Mouse (Mus musculus) activated CD4-positive, CD25-positive, alpha-beta regulatory T cell, adult 4 months (primary cell): ENCODE data around the gene Urah. TPM values are rescaled to one million over a fixed set of nuclear protein-coding genes. Genes with fewer than 3 reads are reported as not detected.
A peak's percentile ranks its signal among the peaks of the same experiment; 100 is the strongest.

Experiments used
- ATAC-seq: one replicate; pipeline ENCODE4 v1.8.0; 2017
- polyA plus RNA-seq, 2 experiments: library from polyadenylated mRNA; unstranded; fragments of 100-300 nt; shearing (Covaris generic); gene quantifications; one replicate each; pipeline ENCODE4 v1.2.1; 2017

Gene Urah
- polyA plus RNA-seq, 2 experiments from 2014 or later = not detected

DNA sequence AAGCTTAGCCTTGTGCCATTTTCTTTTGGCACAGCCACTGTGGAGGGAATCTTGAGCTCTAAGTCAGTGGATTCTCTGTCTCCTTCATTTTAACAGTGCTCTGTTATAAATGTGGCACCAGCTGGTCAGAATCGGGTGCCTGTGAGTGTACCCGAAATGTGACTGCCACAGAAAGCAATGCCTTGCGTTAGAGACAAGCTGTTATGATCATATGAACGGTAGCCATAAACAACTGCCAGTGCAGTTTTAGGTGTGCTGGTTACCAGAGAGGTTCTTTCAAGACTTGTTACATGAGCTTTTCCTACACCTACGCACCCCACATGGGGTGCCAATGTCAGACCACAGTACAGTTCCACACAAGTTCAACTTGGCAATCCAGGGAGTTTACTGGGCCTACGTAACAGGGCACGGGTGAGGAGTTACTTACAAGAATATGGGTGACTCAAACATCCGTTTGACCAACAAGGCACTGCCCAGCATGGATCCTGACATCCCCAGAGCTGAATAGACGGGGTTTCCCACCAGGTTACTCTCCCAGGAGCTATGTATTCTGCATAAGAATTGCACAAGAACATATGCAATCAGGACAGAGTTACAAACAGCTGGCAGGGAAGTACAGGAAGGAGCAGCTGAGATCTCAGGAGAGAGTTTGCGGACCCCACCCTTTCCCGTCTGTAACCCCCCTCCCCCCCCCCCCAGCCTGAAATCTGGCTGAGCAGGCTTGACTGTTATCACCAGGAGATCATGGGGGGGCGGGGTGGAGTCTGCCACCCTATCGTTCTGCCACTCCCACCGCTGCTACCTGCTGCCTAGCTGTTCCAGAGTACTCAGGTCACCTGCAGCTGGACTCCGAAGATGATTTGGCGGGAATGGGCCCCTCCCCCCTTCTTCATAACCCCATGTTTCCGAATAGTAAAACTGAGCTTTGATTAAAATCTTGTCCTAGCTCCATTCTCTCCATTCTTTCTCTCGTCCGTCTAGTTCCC, 6.2 kb downstream of the Urah start:
- no peak for ATAC-seq

DNA sequence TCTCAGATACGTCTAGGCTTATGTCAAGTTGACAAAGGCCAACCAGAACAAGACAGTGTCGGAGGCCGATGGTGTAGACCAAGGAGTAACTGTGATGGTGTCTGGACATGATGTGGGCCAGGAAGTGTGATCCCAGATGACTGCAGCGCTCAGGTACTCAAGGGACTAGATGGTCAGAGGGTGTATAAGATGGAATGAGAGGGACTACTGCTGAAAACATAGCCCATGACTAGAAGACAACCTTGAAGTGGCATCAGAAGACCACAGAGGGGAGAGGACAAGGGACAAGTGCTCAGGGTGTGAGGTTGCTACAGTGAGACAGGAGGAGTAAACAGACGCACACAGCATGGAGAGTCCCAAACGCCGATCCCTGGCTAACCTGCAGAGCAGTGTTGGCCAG, 9.0 kb downstream of the Urah start:
- no peak for ATAC-seq

DNA sequence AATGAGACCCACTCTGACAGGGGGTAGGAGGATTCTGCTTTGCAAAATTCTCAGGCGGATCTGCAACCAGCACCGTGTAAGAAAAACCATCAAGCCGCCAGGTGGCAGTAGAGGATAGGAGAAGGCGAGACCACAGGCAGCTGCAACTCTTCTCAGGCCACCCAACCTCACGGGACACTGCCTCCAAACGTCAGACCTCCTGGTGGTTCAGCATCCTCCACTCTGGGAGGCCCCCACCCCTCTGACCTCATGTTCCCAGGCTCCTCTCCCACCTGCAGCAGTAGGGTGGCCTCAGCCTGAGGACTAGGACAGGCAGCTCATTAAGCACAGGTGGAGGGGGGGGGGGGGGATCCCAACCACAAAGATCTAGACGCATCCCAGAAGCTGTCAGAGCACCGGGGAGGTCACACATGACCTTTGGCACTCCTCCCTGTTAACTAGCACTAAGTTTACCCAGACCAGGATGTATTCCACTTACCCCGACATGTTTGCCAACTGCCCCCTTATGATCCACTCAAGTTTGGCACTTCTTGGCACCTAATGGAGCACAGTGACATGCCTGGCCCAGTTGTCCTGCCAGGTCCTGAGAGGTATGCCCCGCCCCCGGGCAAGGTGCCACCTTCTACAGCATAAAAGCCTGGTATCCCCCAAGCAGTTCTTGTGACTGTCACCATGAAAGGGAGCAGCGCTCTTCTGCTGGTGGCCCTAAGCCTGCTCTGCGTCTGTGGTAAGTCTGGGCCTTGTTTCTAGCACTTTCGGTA, 10.3 kb downstream of the Urah start, which contains the start of gene Scgb1c1:
Gene Scgb1c1 (plus strand): TSS at position 643 of the 761 bp plus-strand sequence.
- ATAC-seq = peak; percentile 72

DNA sequence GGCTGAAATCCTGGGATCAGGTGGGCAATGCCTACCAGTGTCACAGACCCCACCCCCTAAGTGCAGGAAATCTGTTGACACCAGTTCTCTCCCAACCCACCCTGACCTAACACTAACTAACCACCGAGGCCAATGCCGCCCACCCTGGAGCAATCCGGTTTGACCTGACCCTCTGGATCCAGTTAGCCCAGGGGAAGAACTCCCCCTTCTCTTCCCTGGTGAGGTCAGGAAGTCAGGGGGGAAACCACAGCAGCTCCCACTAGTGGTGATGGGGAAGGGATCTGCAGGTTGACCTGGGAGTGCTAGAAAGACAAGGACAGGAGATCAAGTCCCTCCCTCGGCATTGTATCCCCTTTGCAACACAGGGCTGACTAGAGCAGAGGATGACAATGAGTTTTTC, 10.9 kb downstream of the Urah start:
- ATAC-seq = no peak

DNA sequence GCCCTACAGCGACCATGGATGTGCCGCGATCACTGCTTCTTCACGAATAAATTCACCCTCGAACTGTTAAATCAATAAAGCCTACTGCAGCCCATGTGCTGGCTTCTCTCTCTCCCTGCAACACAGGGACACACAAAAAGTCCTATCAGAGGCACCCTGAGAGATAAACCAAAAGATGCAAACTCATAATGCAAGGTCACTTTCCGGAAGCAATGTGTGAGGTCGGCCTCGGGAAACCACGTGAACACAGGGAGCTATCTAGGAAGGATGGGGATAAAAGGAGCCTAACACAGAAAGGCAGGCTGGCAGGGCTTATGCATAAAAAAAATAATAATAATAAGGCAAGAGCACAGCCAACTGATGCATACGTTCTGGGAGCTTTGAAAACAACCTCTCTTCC, 11.9 kb downstream of the Urah start:
- no peak for ATAC-seq

DNA sequence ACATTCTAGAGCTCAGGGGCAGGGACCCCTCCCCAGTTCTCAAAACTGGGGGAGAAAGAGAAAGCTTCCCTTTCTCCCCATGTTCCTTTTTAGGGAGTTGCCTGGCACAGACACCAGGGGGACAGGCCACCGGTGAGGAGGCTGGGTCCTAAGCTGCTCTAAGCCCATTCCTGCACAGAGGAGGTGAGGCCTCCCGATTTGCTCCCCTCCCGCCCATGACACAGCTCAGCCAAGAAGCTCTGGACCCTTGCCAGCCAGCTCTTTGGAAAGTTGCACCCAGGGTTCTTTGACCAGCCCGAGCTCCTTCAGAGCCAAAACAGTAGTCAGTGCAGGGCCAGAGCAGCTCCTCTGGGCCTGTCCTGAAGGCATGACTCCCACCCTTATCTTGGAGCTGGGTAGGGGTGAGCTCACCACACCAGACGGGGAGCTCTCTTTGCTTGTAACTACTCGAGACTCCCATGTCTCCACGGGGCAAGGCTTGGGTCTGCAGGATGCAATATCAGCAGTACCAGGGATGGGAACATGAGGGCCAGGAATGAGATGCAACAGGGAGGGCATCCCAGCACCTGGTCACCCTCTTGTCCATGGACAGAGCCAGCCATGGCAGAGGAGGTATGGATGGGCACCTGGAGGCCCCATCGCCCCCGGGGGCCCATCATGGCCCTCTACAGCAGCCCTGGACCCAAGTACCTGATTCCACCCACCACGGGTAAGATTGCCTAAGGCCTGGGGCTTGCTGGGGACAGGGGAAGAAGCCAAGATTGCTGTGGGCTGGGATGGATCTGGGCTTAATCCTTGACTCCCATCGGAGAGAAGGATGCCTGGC, 13.2 kb downstream of the Urah start, which contains the start of gene Odf3:
Gene Odf3 (plus strand): TSS at position 51 of the 826 bp plus-strand sequence.
- ATAC-seq = no peak

DNA sequence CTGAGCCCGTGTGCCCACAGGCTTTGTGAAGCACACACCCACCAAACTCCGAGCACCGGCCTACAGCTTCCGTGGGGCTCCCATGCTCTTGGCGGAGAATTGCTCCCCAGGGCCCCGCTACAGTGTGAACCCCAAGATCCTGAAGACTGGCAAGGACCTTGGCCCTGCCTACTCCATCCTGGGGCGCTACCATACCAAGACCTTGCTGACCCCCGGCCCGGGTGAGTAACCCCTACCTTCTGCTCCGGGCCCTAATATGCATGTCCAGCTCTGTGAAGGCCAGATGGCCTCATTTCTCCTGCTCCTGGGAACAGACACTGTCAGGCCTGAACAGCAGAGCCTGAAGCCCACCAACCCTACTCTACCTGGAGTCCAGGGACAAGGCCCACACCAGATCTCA, 13.8 kb downstream of the Urah start:
- ATAC-seq = no peak

DNA sequence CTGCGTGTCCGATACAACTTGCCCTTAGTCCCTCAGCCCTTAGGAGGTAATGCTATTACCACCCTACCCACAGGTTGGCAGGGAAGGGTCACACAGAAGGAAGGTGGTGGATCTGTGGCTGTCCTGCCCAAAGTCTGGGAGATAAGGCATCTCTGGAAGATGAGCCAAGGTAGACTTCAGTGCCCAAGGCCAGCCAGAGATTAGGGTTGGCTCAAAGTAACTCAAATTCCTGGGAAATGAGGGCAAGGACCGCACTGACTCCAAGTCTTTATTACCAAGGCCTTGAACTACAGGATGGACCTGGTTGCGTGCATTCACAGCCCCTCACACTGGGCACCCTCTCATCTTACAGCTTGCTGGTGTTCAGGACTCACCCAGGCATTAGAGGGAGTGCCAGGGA, 17.1 kb downstream of the Urah start:
- ATAC-seq = no peak

DNA sequence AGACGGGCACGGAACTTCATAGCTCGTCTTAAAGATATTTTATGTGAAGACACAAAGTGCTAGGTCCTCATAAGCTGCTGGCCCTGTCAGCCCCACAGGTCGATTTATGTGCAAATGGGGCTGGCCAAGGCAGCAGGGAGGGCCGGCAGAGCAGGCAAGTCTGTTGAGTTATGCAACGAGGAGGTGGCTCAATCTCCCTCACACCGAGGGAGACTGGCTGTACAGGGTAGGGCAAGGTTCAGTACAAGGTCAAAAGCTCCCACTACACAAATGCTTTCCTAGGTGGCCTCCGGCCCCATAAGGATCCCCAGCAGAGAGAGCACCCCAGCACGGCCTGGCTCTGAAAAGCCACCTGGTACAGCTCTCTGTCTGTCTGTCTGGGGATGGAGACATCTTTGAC, 18.6 kb downstream of the Urah start:
- ATAC-seq = no peak

DNA sequence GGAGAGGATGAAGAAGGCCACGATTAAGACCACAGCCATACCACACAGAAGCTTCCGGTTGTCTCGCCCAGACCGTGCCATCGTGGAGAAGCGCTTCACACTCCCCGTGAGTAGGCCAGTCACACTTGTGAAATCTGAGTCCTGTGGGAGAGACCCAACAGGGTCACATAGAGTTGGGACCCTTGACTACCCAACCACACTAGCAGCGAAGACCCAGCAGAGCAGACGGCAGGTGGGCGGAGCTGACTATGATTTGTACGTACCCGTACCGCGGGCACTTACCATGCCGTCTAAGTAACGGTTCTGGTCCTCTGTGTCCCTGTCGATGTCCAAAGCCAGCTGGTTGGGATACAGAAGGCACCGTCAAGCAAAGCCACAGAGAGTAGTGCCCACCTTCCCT, 19.7 kb downstream of the Urah start:
- ATAC-seq = no peak

DNA sequence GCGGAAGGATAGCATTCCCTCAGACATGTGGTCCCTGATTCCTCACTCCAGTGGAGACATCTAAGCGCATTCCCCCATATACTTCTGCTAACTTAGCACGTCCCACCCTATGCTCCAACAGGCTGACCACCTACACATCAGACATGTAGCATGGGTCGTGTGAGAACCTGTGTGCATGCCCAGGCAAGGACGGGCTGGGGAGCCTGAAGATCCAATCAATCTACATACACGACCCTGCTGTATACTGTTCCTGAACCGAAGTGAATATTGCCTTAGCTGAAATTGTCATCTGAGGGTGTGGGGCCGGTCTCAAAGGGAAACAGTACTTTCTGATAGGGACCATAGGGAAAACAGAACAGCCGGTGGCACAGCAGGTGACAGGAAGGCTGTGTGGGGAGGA, 20.4 kb downstream of the Urah start:
- no peak for ATAC-seq

DNA sequence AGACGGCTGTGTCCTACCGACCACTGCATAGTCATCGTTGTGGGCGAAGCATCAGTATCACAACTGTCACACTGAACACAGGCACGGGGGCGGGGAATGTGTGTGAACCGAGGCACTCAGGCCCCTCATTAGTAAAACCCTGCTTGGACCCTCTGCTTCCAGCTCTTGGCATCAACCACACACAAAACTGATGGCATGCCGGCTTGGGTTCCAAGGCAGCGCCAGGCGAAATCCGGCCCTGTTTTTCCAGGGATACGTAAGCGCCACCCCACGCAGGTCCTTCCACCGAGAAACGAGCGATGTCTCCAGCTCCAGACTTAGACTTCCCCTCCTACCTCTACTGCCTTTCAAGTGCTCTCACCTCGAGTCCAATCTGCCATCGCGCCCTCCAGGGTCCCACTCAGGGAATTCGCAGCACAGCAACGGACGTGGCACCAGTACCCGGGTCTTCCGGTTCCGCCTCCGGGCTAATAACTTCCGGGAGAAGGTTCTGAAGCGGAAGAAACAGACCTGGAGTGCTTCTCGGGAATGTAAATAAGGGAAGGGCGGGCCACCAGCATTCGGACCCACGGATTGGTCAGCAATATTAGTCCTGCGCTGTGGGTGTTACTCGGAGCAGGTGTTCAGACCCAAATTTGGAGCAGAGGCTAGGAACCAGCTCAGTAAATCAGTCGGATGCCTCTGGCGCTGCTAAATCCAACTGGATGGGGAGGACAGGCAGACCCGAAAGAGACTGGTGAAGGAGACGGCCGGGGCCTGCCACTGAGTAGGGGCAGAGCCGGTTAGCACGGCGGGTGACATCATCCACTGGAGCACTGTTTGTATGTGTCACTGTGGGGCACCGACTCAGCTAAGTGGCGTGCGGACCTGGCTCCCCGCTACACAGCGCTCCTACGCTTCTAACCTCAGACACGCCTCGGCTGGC, 21.3 kb downstream of the Urah start, which contains the start of gene Gm45785:
Gene Gm45785 (minus strand): TSS at position 472 of the 925 bp plus-strand sequence.
- ATAC-seq = peak; percentile 57

DNA sequence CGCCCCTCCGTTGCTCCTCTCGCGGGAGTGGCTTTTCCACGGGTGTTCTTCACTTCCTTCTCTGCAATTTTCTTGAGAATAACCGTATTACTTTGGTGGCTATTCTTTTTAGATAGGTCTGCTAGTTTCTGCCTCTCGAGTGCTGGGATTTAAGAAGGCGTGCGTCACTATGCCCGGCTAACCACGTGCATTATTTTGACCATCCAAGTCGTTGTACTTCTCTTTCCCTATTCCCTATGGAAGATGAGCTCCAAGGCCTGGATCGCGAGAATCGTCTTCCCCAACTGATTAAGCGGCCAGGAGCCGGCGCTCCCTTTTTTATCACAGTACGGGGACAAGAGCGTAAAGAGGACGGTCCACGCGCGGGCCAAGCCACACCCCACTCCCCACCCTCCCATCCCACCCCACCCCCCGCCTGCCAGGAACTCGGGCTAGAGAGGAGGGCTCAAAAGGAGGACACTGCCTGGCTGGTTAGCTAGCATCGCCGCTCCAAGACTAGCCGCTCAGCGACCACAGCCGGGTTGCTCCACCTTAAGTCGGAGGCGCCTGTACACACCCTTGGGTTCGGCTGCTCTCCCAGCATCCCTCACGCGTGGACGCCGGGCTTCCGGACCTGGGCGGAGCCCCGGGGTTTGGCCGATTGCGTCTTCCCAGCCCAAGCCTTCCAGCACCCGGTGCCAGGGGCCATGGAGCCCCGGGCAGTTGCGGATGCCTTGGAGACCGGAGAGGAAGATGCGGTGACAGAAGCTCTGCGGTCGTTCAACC, 22.1 kb downstream of the Urah start, which contains the start of gene Ric8a:
Gene Ric8a (plus strand): TSS at position 173 of the 765 bp plus-strand sequence.
- peak; percentile 70 for ATAC-seq

DNA sequence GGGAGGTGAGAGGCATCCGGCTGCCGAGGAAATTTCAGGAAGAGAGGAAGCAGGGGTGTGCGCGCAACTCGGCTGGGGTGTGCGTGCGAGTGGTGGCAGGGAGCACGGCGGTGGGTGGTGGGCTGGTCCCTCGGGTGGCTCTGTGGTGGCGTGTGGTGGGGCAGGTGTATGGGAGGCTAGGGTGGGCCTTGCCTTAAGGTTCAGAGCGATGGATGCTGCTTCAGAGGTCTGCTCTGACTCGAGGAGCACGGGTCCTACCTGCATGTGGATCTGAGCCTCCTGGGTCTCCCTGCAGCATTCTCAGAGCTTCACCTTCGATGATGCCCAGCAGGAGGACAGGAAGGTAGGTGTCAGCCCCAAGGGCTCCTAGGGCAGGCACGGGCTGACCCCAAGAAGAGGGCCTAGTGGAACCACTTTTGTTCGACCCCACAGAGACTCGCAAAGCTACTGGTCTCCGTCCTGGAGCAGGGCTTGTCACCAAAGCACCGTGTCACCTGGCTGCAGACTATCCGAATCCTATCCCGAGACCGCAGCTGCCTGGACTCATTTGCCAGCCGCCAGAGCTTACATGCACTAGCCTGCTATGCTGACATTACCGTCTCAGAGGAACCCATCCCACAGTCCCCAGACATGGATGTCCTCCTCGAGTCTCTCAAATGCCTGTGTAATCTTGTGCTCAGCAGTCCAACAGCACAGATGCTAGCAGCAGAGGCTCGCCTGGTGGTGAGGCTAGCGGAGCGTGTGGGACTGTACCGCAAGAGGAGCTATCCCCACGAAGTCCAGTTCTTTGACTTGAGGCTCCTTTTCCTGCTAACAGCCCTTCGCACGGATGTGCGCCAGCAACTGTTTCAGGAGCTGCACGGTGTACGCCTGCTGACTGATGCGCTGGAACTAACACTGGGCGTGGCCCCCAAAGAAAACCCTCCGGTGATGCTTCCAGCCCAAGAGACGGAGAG, 23.0 kb downstream of the Urah start, which contains the start of gene Bet1l:
Gene Bet1l (minus strand): TSS at position 28 of the 956 bp plus-strand sequence.
- ATAC-seq = peak; percentile 31

DNA sequence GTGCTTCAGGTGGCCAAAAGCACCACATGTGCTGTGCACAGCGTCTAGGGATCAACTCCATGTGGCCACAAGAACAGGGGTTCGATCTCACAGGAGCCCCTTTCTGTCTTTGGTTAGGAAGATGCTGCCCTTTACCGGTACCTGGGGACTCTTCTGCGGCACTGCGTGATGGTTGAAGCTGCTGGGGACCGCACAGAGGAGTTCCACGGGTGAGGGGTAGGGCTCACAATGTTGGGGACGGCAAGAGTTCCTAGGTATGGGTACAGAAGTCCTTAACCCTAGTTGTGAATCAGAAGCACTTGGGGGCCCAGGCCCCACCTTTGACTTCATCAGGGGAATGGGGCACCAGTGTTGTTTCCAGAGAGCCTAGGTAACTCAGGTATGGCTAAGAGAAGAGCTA, 23.9 kb downstream of the Urah start:
- ATAC-seq = no peak

DNA sequence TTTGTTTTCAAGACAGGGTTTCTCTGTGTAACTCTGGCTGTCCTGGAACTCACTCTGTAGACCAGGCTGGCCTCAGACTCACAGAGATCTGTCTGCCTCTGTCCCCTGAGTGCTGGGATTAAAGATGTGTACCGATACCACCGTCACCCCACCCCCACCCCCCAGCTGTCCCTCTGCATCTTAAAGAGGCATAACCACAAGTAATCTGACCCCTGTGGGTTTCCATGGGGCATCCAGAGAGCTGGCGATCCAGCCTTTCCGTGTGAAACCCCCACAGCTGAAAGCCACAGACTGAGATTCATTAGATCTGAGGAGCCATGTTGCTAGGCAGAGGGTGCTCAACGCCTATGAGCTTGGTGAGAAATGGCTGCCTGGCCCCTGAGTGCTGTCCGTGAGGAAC, 25.2 kb downstream of the Urah start:
- ATAC-seq = no peak

DNA sequence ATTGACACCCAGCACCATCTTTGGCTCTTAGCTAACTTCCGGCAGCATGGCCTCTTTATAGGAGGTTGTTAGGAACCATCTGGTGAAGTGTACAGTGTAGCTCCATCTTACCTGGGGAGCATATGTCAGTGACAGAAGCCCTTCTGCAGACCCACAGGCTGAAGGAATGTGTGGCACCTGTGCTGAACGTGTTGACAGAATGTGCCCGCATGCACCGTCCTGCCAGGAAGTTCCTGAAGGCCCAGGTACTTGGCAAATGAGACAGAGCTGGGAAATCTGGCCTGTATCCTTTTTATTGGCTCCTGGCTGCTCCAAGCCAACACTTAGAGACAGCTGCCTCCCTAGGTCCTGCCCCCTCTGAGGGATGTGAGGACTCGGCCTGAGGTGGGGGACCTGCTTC, 25.9 kb downstream of the Urah start:
- no peak for ATAC-seq

DNA sequence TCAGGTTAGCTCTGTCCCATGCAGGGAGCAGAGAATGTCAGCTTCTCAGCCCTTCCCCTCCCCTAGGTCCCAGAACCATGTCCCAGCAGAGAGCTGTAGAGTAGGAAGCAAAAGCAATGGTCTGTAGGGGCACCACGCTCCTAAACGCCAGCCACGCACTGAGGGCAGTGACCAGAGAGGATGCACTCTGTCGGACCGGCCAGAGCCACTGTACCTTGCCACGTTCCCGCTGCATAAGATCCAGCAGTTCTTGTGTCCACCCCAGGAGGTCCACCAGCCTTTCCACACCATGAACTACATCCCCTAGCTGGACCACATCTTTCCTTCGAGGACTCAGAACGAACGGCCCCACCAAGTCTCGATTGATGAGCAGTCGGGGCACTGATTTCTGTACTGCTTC, 29.9 kb downstream of the Urah start:
- ATAC-seq = no peak

DNA sequence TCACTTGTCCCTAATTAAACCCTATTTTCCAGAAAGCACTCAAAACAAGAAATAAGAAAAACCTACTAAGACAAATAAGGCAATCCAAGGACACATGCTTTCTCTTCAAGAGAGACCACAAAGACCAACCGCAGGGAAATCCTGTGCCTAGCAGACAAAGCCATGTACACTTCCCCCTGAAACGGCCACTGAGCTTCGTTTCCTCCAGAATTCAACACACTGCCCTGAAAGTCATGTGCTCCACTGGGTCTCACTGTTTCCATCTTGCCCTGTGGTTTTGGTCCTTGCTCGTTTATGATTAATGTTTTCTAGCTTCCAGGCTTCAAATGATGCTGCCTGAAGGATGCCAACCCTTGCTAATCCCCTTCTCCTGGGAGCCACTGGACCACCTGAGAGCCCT, 39.4 kb downstream of the Urah start:
- ATAC-seq = no peak
